Mouse (Mus musculus) embryo, embryonic 10.5 days (tissue): ENCODE measurements at regions not wholly inside any gene's neighbourhood (a gene's known extent, or its start where the extent isn't known, plus 50 kb on each side); places are given as distances from the start of the nearest gene placed in this dataset.
A peak's percentile ranks its signal among the peaks of the same experiment; 100 is the strongest.

Source experiments
- DNase-seq: peaks from one replicate; pipeline ENCODE4 v3.0.0-alpha.2; 2015; ENCODE audit warnings: low spot score

DNA sequence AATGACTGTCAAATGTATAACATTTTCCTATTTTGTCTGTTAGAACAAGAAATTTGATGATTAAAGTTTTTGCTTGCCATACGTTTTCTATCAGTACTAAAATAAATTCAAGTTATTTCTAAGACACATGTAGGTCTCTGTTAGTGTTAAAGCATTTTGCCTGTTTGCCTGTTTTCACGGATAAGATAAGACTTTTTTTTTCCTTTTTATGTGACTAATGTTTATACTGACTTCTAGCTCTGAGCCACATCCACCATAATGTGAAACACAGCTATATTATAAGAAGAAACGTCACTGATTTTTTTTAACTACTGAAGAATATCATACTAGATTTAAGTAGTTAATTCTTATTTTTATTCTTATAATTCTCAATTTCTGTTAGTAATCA lies 1012.6 kb downstream of the Cdh8 start:
- DNase-seq = no peak

DNA sequence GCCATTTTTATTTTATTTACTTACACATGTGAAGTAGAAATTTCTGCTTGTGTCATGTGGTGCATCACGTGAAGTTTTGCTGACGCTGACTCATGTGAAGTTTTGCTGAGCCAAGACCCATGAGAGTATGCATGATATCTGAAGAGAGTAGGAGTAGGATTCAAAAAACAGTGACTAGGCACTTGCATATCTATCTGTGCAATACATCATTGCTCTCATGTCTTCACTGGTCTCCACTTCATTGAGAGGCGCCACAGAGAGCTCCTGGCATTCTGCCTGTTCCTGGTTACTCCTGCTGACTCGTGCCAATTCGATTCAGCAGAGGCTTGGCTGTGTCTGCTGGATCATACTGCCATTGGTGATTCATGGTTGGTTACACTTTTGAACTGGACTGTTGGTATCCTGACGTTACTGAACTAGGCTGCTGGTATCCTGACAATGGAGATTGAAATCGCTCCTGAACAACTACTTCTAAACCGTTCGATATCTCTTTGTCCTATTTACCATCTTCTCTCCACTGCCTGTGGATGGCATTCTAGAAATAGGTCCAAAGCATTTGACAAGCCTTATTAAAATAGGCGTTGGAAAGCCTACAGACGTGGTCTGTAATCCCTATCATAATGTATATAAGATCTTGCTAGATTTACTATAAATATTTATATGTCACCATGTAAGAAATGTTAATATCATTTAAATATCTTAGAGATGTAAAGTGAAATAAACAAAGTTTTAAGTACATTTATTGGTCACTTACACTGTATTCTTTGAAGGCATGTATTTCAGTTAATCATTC lies 1013.2 kb downstream of the Cdh8 start:
- DNase-seq = no peak

DNA sequence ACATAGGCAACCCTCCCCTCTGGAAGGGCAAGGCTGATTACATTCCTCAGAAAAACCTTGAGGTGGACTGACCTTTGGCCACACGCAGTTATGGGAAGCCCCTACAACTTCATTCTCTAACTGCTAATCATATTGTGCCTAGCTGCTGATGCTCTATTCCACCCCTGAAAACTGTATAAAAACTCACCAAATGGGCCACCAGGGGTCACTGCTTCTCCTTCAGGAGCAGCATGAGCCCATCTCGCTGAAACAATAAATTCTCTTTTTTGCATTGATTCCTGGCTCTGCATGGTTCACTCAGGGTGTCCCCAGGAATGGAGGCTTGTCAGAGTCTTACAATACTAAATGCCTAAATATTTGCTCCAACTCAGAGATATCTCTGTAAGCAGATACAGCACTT lies 1034.5 kb downstream of the Cdh8 start:
- DNase-seq = peak; percentile 6

GRCm38 (mm10) chr8:98380387-98380786 lies 1035.9 kb downstream of the Cdh8 start:
- DNase-seq = no peak

DNA sequence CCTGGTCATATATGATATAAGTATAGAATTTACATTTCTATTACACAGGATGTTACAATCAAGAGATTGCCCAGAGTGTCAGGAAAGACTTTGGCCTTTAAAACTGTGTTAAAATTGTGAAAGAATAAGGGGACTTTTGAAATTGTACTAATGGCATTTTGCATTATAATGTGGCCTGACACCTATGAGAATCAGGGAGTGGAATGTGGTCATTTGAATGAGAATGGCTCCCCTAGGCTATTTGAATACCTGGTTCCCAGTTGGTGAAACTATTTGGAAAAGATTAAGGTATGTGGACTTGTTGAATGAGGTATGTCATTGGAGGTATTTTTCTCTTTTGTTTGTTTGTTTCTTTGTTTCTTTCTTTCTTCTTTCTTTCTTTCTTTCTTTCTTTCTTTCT lies 1038.5 kb downstream of the Cdh8 start:
- DNase-seq = no peak

GRCm38 (mm10) chr8:98372711-98373420 lies 1043.4 kb downstream of the Cdh8 start:
- peak; percentile 26 for DNase-seq

GRCm38 (mm10) chr8:98365378-98366095 lies 1050.7 kb downstream of the Cdh8 start:
- no peak for DNase-seq

DNA sequence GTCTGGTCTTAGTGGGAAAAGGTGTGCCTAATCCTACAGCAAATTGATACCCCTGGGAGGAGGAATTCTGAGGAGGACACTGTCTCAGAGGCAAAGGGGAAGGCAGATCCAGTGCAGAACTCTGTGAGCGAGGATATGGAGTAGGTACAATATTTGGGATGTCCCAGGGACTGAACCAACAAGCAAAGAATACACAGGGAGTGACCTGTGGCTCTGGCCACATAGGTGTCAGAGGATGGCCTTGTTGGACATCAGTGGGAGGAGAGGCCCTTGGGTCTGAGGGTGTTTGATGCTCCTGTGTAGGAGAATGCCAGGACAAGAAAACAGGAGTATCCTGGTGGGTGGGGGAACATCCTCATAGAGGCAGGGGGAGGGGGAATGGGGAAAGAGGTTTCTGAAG lies 1079.0 kb downstream of the Cdh8 start:
- no peak for DNase-seq

- peak; percentile 62 for DNase-seq
Measured at GRCm38 (mm10) chr8:98309405-98309990, 1106.8 kb downstream of the Cdh8 start.

DNA sequence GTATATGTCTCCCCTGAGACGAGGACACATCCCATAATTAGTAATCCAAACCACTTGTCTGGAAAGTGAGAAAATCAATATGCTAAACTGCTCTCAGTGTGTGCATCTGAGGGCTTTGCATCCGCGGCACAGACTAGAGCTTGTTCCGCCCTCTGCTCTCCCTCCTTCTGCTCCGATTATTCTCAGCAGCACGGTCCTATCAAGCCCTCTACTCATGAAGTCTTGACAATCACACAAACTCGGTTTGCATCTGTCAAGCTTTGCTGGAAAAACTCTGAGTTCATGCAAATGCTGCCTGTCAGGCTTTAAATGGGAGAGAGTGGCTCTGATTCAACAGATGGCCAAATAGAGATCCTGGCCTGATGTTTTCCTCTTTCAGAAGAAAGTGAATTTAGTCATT lies 1121.3 kb downstream of the Cdh8 start:
- DNase-seq = no peak

DNA sequence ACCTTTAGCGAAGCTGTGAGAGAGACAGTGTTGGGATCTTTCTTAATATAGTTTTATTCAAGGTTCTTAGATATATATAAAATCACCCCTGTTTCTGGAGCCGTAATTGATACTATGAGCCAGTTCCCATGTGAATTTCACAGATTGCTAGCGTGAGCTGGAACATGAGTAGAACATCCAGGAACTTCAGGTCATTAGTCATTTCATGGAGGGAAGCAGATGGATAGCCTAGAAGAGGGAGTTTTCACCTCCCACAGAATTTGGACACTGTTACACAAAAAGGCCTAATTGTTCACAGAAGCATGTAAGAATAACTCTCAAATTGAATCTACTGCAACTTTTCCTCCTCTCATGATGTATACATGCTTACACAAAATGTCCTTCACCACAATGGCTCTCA lies 1156.0 kb downstream of the Cdh8 start:
- DNase-seq = no peak

DNA sequence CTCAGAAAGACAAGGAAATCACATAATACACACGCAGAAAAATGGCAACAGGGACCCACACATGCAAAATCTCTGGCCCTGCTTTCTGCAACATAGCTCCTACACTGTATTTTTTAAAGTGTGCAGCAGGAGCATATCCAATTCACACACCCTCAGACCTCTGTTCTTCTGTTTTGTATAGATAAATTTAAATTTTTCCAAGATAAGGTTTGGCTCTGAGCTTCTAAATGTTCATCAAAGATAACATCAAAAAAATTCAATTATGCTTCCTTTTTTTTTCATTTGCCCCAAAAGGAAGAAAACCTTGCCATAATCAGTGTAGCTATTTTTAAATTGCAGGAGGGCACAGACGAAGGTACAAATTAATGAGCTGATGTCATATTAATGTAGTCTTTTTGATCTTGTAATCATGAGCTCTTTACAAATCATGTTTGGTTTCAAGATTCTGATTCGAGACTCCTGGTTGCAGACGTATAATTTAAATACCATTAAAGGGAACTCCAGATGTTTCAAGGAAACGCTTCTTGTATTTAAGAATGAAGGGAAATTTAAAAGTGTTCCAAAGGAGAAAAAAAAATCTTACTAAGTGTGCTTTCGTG lies 1172.8 kb downstream of the Cdh8 start:
- DNase-seq = no peak

DNA sequence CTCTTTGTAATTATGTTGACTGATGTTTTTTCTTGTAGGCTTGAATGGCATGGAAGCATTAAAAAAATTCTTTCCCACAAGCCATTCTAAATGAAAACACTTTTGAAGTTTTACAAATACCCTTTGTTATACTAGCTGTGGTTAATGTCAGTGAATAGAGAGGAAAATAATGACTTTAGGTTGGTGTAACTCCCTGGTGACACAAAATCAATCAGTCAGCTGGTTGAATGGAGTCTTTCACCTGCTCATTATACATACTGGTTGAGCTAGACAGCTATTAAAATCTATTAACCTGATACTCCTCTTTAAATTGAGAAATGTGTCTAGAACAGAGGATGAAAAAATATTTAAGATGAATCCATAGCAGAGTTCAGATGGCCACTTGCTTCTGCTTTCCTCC lies 1202.3 kb downstream of the Cdh8 start:
- DNase-seq = peak; percentile 1
